Mouse (Mus musculus): ENCODE data around the gene Olfr70. TPM values are rescaled to one million over a fixed set of nuclear protein-coding genes. Genes with fewer than 3 reads are reported as not detected.

Olfr70 gene
- total RNA-seq (2012; rRNA removed) (not detected in 2 replicates), total RNA-seq (2014; rRNA removed) (not detected in 2 replicates), polyA plus RNA-seq (2012; ENCODE audit: insufficient read length, low read depth) (not detected in 2 replicates)

GRCm38 (mm10) chr4:43700707-43701106, at the start of gene Olfr70:
TSS of gene Olfr70 (minus strand) at chr4:43700807.
- dilution Hi-C loops (cut with MboI; ENCODE audit: extremely low pct_ligation_motif_present, extremely low pct_unique_long_range_greater_than_20kb, low sequenced_read_pairs): no loop called here
- no peak within 1 kb of the TSS for H3K27ac ChIP-seq (ENCODE audit: insufficient read depth, low read depth)

DNA sequence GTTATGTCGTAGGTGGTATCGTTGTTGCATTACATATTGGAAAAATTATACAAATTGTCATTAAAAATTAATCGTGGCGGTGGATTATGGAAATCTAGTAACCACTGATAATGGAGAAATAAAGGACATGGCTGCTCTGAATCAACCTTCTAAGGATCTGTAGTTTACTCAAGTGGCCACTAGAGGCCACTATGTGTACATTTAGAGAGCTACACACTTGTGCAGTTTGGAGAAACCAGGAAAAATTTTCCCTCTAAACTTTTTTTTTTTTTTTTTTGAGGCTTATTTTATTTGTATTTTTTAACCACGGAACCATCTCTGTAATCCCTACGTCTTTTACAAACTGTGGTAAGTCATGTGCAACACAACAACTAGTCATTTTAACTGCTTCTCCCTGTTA, 44.6 kb upstream of the Olfr70 start:
- in situ Hi-C loops (cut with MboI; ENCODE audit: low pct_ligation_motif_present, low pct_unique_long_range_greater_than_20kb, low sequenced_read_pairs): loop anchor here (25.0 kb wide), 1 partner anchor 242 kb away; the partner anchor contains the start of gene Ccin
- Histone ChIP-seq H3K27me3 (replicated peaks) (peaks cover 9% of the 10 kb centered on the region), H3K4me2 (ENCODE audit: insufficient read depth, low read depth, poor library complexity, severe bottlenecking) (no peak overlapping the region), H3K9me3 (replicated peaks; ENCODE audit: low read length) (peaks cover 7% of the 10 kb centered on the region), H3K79me2 (replicated peaks; ENCODE audit: control insufficient read depth, extremely low read depth, insufficient read depth, poor library complexity, severe bottlenecking) (no peaks in the 10 kb centered on the region), H3K4me1 (ENCODE audit: control insufficient read depth in 1 of 2, insufficient read depth in 2 of 2) (peaks cover 0 to 3% of the 10 kb centered on the region in 2 experiments; a peak in 1 of 4 replicates), H3K9ac (ENCODE audit: insufficient read depth, low read depth) (no peak overlapping the region), H3K27ac (ENCODE audit: insufficient read depth, low read depth) (no peak overlapping the region), H3K4me3 (replicated peaks in 1 of 3; ENCODE audit: low read depth in 2 of 3, low read length in 2 of 3, poor library complexity in 1 of 3) (no peak overlapping the region), H3K36me3 (replicated peaks in 1 of 2; ENCODE audit: control insufficient read depth in 1 of 2, insufficient read depth in 1 of 2, low read length in 1 of 2) (no peaks in the 10 kb centered on the region)
- DNase-seq (ENCODE audit: extremely low read depth): peak; percentile 24
- dilution Hi-C loops (cut with MboI; ENCODE audit: extremely low pct_ligation_motif_present, extremely low pct_unique_long_range_greater_than_20kb, low sequenced_read_pairs): no loop called here
- TF ChIP-seq ZNF384 (IDR thresholded peaks at IDR 0.05; ENCODE audit: low read depth, low read length) (peak; percentile 54), RAD21 (IDR thresholded peaks at IDR 0.05; ENCODE audit: low read depth, low read length) (peak; percentile 84), CHD1 (IDR thresholded peaks at IDR 0.05; ENCODE audit: low read depth, low read length) (no peak), E2F4 (IDR thresholded peaks at IDR 0.05; ENCODE audit: insufficient replicate concordance, low read depth, low read length) (no peak), MYC (IDR thresholded peaks at IDR 0.05; ENCODE audit: low read depth, low read length) (no peak), CTCF (conservative IDR thresholded peaks at IDR 0.05 in 1 of 2, IDR thresholded peaks at IDR 0.05 in 1 of 2; ENCODE audit: low read depth in 2 of 2, low read length in 2 of 2) (peak; percentile 54 to 81; a peak in 3 of 4 replicates), SMC3 (IDR thresholded peaks at IDR 0.05; ENCODE audit: low read depth, low read length) (peak; percentile 55), JUN (IDR thresholded peaks at IDR 0.05; ENCODE audit: insufficient read depth, low read depth, low read length) (no peak)

More at GRCm38 (mm10) chr4:43700707-43701106, at the start of gene Olfr70:
- Histone ChIP-seq H3K79me2 (replicated peaks; ENCODE audit: control insufficient read depth, extremely low read depth, insufficient read depth, poor library complexity, severe bottlenecking) (no peaks in the 10 kb centered on the region), H3K27me3 (replicated peaks) (peaks cover 94% of the 10 kb centered on the region), H3K9ac (ENCODE audit: insufficient read depth, low read depth) (no peak within 1 kb of the TSS), H3K4me1 (ENCODE audit: control insufficient read depth in 1 of 2, insufficient read depth in 2 of 2) (no peaks in the 10 kb centered on the region), H3K9me3 (replicated peaks; ENCODE audit: low read length) (no peaks in the 10 kb centered on the region), H3K4me3 (replicated peaks in 1 of 3; ENCODE audit: low read depth in 2 of 3, low read length in 2 of 3, poor library complexity in 1 of 3) (no peak within 1 kb of the TSS), H3K36me3 (replicated peaks in 1 of 2; ENCODE audit: control insufficient read depth in 1 of 2, insufficient read depth in 1 of 2, low read length in 1 of 2) (no peaks in the 10 kb centered on the region), H3K4me2 (ENCODE audit: insufficient read depth, low read depth, poor library complexity, severe bottlenecking) (no peak within 1 kb of the TSS)
- in situ Hi-C loops (cut with MboI; ENCODE audit: low pct_ligation_motif_present, low pct_unique_long_range_greater_than_20kb, low sequenced_read_pairs): no loop called here
- DNase-seq (ENCODE audit: extremely low read depth): no peak
- no peak for TF ChIP-seq NELFE (IDR thresholded peaks at IDR 0.05; ENCODE audit: low read depth, low read length)
- TF ChIP-seq USF2 (conservative IDR thresholded peaks at IDR 0.05; ENCODE audit: low read depth, low read length): no peak
- no peak for TF ChIP-seq HCFC1 (IDR thresholded peaks at IDR 0.05; ENCODE audit: low read depth, low read length)
- TF ChIP-seq MAZ (IDR thresholded peaks at IDR 0.05; ENCODE audit: low read depth, low read length): no peak
- TF ChIP-seq CTCF (conservative IDR thresholded peaks at IDR 0.05 in 1 of 2, IDR thresholded peaks at IDR 0.05 in 1 of 2; ENCODE audit: low read depth in 2 of 2, low read length in 2 of 2): no peak
- no peak for TF ChIP-seq USF1 (IDR thresholded peaks at IDR 0.05; ENCODE audit: low read depth, low read length)

DNA sequence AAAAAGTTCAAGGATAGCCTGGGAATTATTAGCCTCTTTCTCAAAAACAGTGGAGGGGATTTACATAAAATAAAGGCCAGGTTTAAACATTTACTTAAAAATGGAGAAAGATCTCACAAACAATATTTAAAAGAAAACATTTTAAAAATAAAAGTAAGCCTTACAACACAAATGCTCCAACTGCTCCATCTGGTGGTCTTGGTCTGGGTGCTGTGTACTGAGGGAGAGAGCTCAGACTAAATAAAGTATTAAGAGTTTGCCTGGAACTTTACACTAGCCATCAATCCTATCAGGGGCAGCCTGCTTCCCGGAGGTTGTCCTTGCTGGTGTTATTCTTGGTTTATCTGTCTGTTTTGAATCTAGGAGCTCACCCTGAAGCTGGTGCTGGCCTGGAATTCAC, 42.5 kb upstream of the Olfr70 start:
- no peaks in the 10 kb centered on the region for H3K79me2 ChIP-seq (replicated peaks; ENCODE audit: control insufficient read depth, extremely low read depth, insufficient read depth, poor library complexity, severe bottlenecking)
- H3K4me2 ChIP-seq (ENCODE audit: insufficient read depth, low read depth, poor library complexity, severe bottlenecking): no peak overlapping the region
- no peaks in the 10 kb centered on the region for H3K36me3 ChIP-seq (replicated peaks in 1 of 2; ENCODE audit: control insufficient read depth in 1 of 2, insufficient read depth in 1 of 2, low read length in 1 of 2)
- no peak overlapping the region for H3K4me3 ChIP-seq (replicated peaks in 1 of 3; ENCODE audit: low read depth in 2 of 3, low read length in 2 of 3, poor library complexity in 1 of 3)
- dilution Hi-C loops (cut with MboI; ENCODE audit: extremely low pct_ligation_motif_present, extremely low pct_unique_long_range_greater_than_20kb, low sequenced_read_pairs) (no loop called here), in situ Hi-C loops (cut with MboI; ENCODE audit: low pct_ligation_motif_present, low pct_unique_long_range_greater_than_20kb, low sequenced_read_pairs) (loop anchor here (25.0 kb wide), 1 partner anchor 244 kb away; the partner anchor contains the start of gene Ccin)
- H3K27ac ChIP-seq (ENCODE audit: insufficient read depth, low read depth): no peak overlapping the region
- H3K27me3 ChIP-seq (replicated peaks): peaks cover 10% of the 10 kb centered on the region
- peaks cover 0 to 3% of the 10 kb centered on the region in 2 experiments; a peak in 1 of 4 replicates for H3K4me1 ChIP-seq (ENCODE audit: control insufficient read depth in 1 of 2, insufficient read depth in 2 of 2)
- no peak for DNase-seq (ENCODE audit: extremely low read depth)
- no peak overlapping the region for H3K9ac ChIP-seq (ENCODE audit: insufficient read depth, low read depth)
- H3K9me3 ChIP-seq (replicated peaks; ENCODE audit: low read length): no peaks in the 10 kb centered on the region
- TF ChIP-seq CHD1 (IDR thresholded peaks at IDR 0.05; ENCODE audit: low read depth, low read length) (no peak), USF1 (IDR thresholded peaks at IDR 0.05; ENCODE audit: low read depth, low read length) (no peak), CTCF (conservative IDR thresholded peaks at IDR 0.05 in 1 of 2, IDR thresholded peaks at IDR 0.05 in 1 of 2; ENCODE audit: low read depth in 2 of 2, low read length in 2 of 2) (peak in 1 of 2 experiments; percentile 34; a peak in 1 of 4 replicates), RAD21 (IDR thresholded peaks at IDR 0.05; ENCODE audit: low read depth, low read length) (peak; percentile 3), MAFK (IDR thresholded peaks at IDR 0.05; ENCODE audit: insufficient replicate concordance, low read length) (no peak), ELF1 (IDR thresholded peaks at IDR 0.05; ENCODE audit: low read depth, low read length) (no peak)

Data from CH12.LX (cell line).